8 mouse cellular contexts compared by ENCODE assay signal in the genomic region with DNA sequence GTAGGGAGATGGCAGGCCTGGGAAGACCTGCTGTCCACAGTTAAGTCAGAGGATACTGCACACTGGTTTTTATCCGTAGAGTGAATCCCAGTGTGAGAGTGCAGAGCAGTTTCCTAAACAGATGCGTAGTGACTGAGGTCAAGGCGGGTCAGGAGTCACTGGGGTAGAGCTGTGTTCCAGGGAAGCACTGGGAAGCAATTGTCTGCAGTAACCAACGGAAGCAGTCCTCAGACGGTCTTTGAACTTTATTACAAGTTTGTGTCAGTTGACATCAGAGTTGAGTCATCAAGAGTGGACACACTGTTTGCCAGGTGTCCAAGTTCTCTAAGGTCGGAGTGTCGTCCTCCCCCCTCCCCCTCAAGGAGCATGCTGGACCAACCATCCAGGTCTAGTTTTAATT. TPM values are rescaled to one million over a fixed set of nuclear protein-coding genes. Genes with fewer than 3 reads are reported as not detected.
A peak's percentile ranks its signal among the peaks of the same experiment; 100 is the strongest.
DNase-seq lines count a peak whose midpoint lies in the region; ATAC-seq and TF ChIP-seq lines count a peak whose summit lies in the region.
"Had no signal": no experiment of that assay in that cellular context is flagged by ENCODE, and none has a peak within 500 bp of the region (broad histone marks: within the 10 kb centered on the region; RNA-seq: fewer than 3 reads in every experiment).

No protein-coding gene starts in this region.

- H3K27ac ChIP-seq in lung, embryonic 14.5 days (ENCODE audit: low read depth) = no peak overlapping the region
- no peak overlapping the region for H3K27ac ChIP-seq in forebrain, embryonic 14.5 days (ENCODE audit: low read depth, low read length)
- no peak overlapping the region for H3K27ac ChIP-seq in limb, embryonic 10.5 days
- H3K27ac ChIP-seq in stomach, embryonic 15.5 days = no peak overlapping the region

- H3K27me3 ChIP-seq in lung, embryonic 14.5 days (ENCODE audit: insufficient read depth, low read length) = no peaks in the 10 kb centered on the region
- H3K27me3 ChIP-seq in forebrain, embryonic 14.5 days (replicated peaks; ENCODE audit: control insufficient read depth, insufficient read depth, low read length) = no peaks in the 10 kb centered on the region
- no peaks in the 10 kb centered on the region for H3K27me3 ChIP-seq in limb, embryonic 10.5 days (ENCODE audit: low read depth, poor library complexity, severe bottlenecking)
- no peaks in the 10 kb centered on the region for H3K27me3 ChIP-seq in stomach, embryonic 15.5 days (replicated peaks)

- H3K4me3 ChIP-seq in lung, embryonic 14.5 days (ENCODE audit: low read depth, low read length) = peak overlapping the region; percentile 14; the same call in 1 of the 2 replicates
- peak overlapping the region; percentile 32 for H3K4me3 ChIP-seq in forebrain, embryonic 14.5 days (ENCODE audit: low read depth, low read length)
- H3K4me3 ChIP-seq in limb, embryonic 10.5 days = peak overlapping the region; percentile 15
- no peak overlapping the region for H3K4me3 ChIP-seq in stomach, embryonic 15.5 days (replicated peaks)

- 0 out of 2 replicates have a peak overlapping the region, but pooled peaks have one; percentile 23 for H3K9ac ChIP-seq in lung, embryonic 14.5 days
- H3K9ac ChIP-seq in forebrain, embryonic 14.5 days (ENCODE audit: low read length) = peak overlapping the region; percentile 40; the same call in 1 of the 2 replicates
- no peak overlapping the region for H3K9ac ChIP-seq in stomach, embryonic 15.5 days

- ATAC-seq in lung, embryonic 14.5 days (ENCODE audit: insufficient read depth) = no peak
- ATAC-seq in forebrain, embryonic 14.5 days = no peak
- ATAC-seq in stomach, embryonic 15.5 days (ENCODE audit: insufficient read depth, low FRiP score, low read depth) = no peak

- DNase-seq in lung, embryonic 14.5 days = no peak
- no peak for DNase-seq in lung, postnatal 14 days
- no peak for DNase-seq in forebrain, embryonic 14.5 days (ENCODE audit: low spot score)
- DNase-seq in limb, embryonic 10.5 days (ENCODE audit: low spot score) = no peak
- no peak for DNase-seq in urinary bladder, postnatal 25 days (ENCODE audit: low spot score)
- DNase-seq in spleen, postnatal 36 days (ENCODE audit: low spot score in 2 of 2) = no peak
- DNase-seq: gastrocnemius, postnatal 25 days had no signal

- H3K4me1 ChIP-seq in lung, embryonic 14.5 days (ENCODE audit: insufficient read depth) = peaks cover 34% of the 10 kb centered on the region
- H3K4me1 ChIP-seq in forebrain, embryonic 14.5 days (ENCODE audit: control insufficient read depth, insufficient read depth, low read length) = peaks cover 53% of the 10 kb centered on the region
- H3K4me1 ChIP-seq in limb, embryonic 10.5 days = peaks cover 49% of the 10 kb centered on the region
- peaks cover 39% of the 10 kb centered on the region for H3K4me1 ChIP-seq in stomach, embryonic 15.5 days

- peaks cover 68% of the 10 kb centered on the region for H3K36me3 ChIP-seq in lung, embryonic 14.5 days (ENCODE audit: insufficient read depth)
- H3K36me3 ChIP-seq in forebrain, embryonic 14.5 days (ENCODE audit: control insufficient read depth, insufficient read depth, low read length) = peaks cover 70% of the 10 kb centered on the region
- H3K36me3 ChIP-seq in limb, embryonic 10.5 days = peaks cover 82% of the 10 kb centered on the region
- peaks cover 17% of the 10 kb centered on the region for H3K36me3 ChIP-seq in stomach, embryonic 15.5 days

- H3K9me3 ChIP-seq in lung, embryonic 14.5 days (ENCODE audit: low read depth, low read length) = no peaks in the 10 kb centered on the region
- H3K9me3 ChIP-seq in forebrain, embryonic 14.5 days (replicated peaks; ENCODE audit: control insufficient read depth, low read length) = no peaks in the 10 kb centered on the region
- H3K9me3 ChIP-seq in limb, embryonic 10.5 days (replicated peaks) = no peaks in the 10 kb centered on the region
- no peaks in the 10 kb centered on the region for H3K9me3 ChIP-seq in stomach, embryonic 15.5 days

- 41% methylated on average over 7 of the region's 7 CpGs for WGBS in lung, embryonic 14.5 days
- 64% methylated on average over 7 of the region's 7 CpGs for WGBS in forebrain, embryonic 14.5 days
- WGBS in limb, embryonic 10.5 days = 39% methylated on average over 7 of the region's 7 CpGs
- 39% methylated on average over 7 of the region's 7 CpGs for WGBS in stomach, embryonic 15.5 days

- H3K4me2 ChIP-seq in lung, embryonic 14.5 days = peak overlapping the region; percentile 55
- H3K4me2 ChIP-seq in forebrain, embryonic 14.5 days (ENCODE audit: low read length) = peak overlapping the region; percentile 72
- H3K4me2 ChIP-seq in stomach, embryonic 15.5 days = peak overlapping the region; percentile 26; the same call in 1 of the 2 replicates

- no peak for TF ChIP-seq CTCF in lung, embryonic 14.5 days (IDR thresholded peaks at IDR 0.05; ENCODE audit: low read depth)

RNA-seq across cellular contexts. Expression of a gene that starts 6.0 kb away (rescaled TPM):
- polyA plus RNA-seq in lung, embryonic 14.5 days (2014; fragmentation: Nextera tagmentation; extraction: Ambion mirVana) = 645 and 660 TPM in 2 replicates
- polyA plus RNA-seq in forebrain, embryonic 14.5 days (2014; fragmentation: Nextera tagmentation; extraction: Ambion mirVana) = 854 and 922 TPM in 2 replicates
- polyA plus RNA-seq in limb, embryonic 10.5 days (2016; fragmentation: Nextera tagmentation; extraction: Ambion mirVana) = 316 and 343 TPM in 2 replicates
- polyA plus RNA-seq in stomach, embryonic 15.5 days (2015; fragmentation: Nextera tagmentation; extraction: Ambion mirVana) = 474 and 525 TPM in 2 replicates
